Mouse (Mus musculus): ENCODE measurements at regions not wholly inside any gene's neighbourhood (a gene's known extent, or its start where the extent isn't known, plus 50 kb on each side); places are given as distances from the start of the nearest gene placed in this dataset.

DNA sequence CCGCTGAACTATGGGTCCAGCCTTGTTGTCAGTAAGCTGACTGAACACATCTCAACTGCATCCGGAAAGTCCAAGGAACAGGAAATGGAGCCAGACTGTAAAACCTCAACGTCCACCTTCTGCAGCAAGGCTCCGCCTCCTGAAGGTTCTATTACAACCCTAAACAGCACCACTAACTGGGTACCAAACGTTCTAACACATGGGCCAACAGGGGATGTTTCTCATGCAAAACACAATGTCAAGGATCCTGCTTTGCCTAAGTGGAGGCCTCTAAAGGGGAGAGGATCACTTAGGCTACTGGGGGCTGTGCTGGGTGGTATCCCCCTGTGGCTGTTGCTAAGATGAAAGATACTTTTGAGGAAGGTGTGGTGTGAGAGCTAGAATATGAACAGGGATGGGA lies 51.0 kb upstream of the Stt3b start:
- DNase-seq (ENCODE audit: low read depth, low spot score), result no peak

DNA sequence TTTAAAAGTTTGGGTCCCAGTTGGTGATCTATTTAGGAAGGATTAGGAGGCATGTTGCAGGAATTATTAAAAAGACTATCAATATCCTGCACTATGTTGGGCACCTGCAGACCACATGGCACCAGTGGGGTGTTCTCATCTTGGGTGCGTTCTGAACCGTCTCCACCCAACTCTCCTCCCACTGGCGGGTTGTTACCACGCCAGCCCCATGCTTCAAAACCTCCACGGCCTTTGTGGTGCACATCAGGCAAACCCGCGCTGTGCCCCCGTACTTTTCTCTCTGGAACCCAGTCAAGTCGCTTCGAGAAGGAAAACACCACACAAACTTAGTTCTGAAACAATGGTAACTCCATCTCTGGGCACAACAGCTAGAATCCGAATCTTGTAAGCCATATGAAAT lies 51.7 kb upstream of the Stt3b start:
- DNase-seq (ENCODE audit: low read depth, low spot score), result no peak

DNA sequence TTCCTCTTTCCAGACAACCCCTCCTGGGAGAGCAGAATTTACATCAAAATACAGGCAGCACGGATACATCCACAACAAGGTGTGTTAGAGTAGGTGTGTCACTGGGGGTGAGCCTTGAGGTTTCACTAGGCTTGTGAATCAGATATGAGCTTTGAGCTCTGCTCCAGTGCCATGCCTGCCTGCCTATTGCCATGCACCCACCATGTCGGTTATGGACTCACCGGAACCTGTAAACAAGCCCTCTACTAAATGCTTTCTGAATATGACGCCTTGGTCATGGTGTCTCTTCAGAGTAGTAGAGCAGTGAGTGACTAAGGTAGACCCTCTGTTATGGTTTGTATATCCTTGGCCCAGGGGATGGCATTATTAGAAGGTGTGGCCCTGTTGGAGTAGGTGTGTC lies 52.3 kb upstream of the Stt3b start:
- no peak for DNase-seq (ENCODE audit: low read depth, low spot score)

DNA sequence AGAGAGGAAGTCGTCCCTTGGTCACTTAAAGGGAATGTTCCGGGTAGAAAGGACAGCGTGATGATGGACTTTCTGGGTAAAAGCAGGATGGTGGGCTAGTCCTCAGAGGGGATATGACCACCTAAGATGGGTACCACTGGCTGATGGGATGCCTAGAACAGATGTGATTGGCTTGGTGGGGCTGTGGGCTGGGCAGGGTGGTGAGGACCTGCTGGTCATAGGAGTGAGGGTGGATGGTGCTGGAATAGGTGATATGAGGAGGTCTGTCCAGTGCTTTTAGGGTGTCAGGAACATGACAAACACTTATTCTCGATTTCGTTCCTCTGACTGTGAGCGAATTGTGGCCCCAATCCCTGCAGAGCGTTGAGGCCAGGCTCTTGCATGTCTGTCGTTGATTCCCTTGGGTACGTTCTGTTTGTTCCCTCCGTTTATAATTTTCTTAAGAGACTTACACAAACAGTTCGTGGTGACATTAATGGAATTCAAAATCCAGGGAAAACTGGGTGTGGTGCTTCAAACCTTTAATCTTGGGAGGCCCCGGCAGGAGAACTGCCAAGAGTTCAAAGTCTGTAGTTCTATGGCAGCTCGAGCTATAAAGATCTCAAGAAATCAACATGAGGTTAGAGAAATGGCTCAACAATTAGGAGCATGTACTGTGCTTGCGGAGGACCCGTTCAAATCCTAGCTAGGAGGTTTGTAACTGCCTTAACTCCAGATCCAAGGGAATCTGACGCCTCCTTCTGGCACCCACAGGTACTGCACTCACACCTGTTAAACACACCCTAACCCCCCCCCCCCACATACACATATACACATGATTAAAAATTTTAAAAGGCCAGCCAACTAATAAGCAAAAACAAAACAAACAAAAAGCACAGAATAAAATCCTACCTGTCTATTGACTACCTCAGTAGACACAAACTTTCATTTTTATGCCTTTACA lies 55.0 kb upstream of the Stt3b start:
- DNase-seq (ENCODE audit: low read depth, low spot score), result no peak

DNA sequence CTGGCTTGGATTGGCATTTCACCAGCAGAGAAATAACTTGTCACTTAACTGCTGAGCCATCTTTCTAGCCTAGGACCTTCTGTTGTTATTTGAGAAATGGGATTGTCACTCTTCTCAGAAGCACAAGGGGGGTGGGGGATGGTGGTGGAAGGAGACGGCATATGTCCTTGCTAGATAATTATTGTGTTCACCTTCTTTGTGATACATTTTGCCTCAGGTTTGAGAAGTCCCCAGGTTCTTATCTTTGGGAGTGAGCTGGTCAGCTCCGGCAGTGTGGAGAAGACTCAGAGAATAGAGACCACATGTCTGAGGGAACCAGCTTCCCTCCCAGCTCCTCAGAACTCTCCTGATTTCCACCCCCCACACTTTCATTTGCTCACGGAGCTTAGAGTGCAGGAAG lies 57.6 kb upstream of the Stt3b start:
- no peak for DNase-seq (ENCODE audit: low read depth, low spot score)

DNA sequence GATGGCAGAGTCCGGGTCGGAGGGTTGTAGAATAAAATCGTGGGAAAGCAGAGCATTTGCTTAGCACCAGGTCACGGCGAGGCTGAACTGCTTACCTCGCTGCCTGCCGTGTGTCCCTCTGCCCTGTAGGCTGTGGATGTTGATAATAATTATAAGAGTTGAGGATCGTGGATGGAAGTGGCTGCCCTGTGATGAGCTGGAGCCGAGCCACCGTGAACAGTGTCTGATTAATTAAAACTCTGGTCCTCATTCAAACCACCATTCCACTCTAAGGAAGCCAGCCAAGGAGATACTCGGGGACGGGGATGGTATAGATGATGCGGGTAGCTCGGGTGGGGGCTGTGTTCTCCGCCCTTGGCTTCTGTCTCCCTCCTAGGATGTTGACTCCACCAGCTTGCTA lies 70.1 kb upstream of the Stt3b start:
- no peak for DNase-seq (ENCODE audit: low read depth, low spot score)

DNA sequence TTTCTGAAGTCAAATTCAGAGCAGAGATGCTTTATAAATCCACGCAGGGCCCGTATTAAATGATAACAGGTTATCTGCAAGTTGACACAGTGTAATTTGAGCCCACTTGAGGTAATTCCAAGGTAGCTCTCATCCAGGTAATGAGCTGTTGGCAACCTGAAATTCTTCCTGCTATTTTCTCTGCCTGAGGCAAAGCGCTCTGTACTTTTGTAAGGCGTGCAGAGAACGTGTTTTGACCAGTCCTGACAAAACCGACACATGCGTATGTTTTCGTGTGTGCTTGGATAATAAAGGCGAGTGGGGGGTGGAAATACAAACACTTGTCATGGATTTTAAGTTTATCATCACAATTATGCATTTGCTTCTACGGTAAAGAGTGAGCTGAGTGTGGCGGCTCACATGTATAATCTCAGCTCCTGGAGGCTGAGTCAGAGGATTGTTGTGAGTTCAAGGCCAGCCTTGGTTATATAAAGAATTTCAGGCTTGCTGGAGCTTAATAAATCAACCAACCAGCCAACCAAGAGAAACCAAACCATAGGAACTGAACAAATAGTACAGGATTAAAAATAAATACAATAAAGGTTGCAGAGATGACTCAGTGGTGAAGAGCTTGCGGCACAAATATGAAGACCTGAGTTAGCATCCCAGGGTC lies 72.7 kb upstream of the Stt3b start:
- DNase-seq (ENCODE audit: low read depth, low spot score), result no peak

DNA sequence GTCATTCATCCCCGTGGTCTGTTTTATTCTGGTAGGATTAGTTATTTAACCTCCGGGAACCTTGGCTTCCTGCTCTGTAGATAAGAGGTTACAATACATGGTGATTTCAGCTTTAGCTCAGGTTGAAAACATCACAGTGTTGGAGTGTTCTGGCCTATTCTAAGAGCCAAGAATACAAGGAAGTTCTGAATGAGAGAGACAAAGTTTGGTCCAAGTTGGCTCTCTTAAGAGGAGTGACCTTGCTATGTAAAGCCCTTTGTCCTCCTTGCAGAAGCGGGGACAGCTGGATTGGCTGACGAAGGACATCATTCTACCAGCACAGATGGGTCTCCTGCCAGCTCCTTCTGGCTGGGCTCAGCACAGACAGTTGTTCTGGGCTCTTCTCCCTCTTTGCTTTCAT lies 73.7 kb upstream of the Stt3b start:
- no peak for DNase-seq (ENCODE audit: low read depth, low spot score)

DNA sequence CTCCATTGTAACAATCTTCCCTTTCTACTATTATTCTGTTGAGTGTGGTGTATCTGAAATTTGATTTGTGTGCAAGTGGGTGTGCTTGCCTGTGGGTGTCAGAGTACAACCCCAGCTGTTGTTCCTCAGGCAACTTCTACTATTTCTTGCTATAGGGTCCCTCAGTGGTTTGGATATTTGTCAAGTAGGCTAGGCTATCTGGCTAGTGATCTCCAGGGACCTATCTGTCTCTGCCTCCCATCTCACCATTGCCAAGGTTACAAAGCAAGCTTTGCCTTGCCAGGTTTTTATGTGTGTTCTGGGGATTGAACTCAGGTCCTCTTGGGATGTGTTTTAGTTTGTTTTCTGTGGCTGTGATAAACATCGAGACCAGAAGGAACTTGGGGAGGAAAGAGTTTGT lies 74.1 kb upstream of the Stt3b start:
- no peak for DNase-seq (ENCODE audit: low read depth, low spot score)

DNA sequence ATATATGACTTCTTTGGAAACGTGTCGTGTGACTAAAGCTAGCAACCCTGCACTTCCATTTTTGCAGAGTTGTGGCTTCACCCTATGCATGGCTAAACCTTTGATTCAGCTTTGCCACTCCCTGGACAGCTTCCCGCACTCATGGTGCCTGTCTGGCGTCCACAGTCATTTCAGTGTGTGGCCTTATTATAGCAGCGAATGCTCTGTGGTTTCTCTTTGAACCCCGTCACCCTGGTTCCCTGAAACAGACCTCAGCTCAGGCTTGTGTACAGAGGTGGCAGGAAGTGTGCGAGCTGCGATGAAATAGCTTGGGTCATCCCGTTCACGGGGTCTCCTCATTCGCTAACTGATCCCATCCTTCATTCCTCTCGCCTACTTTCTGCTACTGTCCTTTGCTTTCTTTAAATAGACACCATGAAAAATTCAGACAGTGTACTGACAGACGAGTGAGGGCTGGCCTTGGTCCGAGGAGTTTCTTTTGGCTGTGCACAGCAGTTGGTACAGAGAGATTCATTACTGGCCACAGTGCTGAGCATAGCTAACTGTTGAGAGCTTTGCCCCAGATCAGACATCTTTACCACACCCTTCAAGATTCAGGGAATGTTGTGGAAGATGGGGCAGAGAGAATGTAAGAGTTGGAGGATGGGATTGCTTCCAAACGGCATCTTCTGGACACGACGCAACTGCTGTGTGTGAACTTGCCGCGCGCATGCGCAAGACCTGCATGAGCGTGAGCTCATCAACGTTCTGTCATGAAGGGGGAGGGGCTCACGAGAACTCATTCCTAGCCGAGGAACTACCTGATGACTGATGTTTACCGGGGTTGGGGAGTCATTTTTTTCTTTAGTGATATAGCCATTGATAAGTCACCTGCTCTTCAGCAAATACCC lies 77.5 kb upstream of the Stt3b start:
- no peak for DNase-seq (ENCODE audit: low read depth, low spot score)

DNA sequence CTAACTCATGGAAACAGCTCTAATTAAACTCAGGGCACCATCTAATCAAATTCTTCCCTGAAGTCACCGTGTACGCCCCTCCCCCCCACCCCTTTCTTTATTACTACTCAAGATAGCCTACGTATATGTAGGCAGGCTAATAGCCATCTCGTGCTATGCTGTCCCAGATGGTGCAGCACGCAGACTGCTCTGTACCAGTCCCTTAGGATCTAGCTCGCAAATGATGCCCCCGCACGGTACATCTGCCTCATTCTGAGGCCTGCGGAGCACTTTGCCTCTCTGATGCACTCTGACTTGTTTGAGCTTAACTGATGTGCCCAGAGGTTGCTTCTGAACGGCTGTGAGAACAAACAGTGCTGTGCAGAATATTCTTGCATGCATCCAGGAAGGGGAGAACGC lies 78.1 kb upstream of the Stt3b start:
- DNase-seq (ENCODE audit: low read depth, low spot score), result no peak

DNA sequence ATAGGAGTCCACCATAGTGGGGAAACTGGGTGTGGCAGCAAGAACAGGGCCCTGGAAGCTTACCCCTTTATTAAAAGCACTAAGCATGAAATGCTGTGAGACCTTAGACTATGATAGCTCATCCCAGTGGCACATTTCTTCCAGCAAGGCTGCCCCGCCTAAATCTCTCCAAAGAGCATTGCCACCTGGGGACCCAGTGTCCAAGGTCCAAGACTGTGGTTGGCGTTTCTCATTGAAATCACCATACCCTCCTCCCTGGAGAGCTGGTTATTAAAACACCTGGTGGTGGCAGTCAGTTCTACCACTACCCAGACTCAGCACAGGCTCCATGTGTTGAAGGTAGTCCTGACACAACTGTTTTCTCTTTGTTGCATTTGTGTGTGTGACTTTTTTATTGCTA lies 78.9 kb upstream of the Stt3b start:
- no peak for DNase-seq (ENCODE audit: low read depth, low spot score)

DNA sequence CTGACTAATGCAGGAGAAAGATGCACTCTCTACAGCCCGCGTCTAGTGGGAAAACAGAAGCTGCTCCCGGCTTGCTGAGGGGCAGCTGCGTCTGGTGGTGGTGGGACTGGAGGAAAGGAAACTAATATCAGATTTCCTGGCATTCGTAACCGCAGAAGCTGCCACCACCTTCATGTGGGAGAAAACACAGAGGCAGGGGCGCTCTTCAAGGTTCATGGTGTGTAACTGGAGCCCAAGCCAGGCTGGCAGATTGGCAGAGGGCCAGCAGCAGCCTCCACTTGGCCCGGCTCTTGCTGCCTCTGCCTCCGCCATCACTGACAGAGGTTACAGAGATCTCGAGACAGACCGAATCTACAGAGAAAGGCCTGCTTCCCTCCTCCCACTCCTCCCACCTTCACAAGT lies 80.7 kb upstream of the Stt3b start:
- DNase-seq (ENCODE audit: low read depth, low spot score), result no peak

DNA sequence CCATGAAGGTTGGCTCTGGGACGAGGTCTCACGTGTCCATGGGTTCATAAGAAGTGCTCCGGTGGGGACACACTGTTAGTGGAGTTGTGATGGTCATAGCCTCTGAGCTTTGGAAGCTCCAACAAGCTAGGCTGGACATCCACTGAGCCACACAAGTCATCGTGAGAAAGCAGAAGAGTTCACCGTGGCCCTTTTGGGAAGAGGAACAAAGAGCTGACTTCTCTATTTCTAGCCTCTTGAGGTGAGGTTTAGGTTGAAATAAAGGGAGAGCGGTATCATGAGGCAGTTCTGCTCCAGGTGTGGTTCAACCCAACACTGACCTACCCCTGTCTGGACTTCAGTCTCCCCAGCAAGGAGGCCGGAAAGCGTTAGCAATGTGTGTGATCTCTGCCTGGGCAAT lies 85.3 kb upstream of the Stt3b start:
- no peak for DNase-seq (ENCODE audit: low read depth, low spot score)

DNA sequence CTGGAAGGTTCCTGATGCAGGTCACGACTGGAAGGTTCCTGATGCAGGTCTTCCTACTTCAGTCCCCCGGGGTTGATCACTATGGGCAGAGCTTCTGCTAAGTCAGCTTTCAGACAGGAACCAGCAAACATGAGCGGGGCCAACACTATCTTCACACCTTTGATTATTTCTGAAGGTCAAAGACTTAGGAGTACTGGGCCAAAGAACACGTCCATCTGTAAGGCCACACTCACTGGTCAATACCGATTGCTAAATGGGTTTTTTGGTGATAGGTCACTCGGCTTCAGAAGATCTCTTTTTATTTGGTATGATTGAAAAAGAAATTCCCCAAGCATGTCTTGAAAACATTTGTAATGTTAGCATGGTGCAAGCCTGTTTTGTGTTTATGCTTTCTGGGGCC lies 90.2 kb upstream of the Stt3b start:
- DNase-seq (ENCODE audit: low read depth, low spot score), result no peak

DNA sequence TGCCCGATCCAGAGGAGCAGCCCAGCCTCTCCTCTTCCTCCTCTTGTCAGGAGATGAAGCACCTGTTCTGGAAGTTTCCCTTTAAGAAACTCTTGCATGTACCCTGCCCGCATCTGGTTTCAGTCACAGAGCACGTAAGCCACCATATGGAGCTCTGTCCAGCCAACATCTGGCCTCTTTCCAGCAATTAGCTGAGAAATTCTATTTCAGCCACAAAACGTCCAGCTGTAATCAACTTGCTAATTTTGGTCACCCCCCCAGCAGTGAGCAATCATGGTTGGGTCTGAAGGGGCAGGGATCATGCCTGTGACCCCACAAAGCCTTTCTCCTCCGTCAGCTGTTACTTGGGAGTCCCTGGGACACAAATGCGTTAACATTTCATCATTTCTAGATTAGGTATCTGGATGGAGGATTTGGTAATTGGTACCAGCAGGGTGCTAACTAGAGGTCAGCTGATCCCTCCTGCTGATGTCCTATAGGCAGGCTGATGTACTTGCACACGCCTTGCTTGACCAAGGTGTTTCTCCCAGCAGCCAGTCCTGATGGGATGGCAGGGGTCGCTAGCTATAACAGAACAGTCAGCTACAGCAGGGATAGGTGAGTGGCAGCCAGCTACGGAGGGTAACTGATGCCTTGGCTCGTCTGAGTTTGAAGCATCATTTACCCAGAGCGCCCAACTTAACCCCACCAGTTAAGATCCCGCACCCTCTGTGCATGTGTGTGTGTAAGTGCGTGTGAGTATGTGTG lies 91.4 kb upstream of the Stt3b start:
- DNase-seq (ENCODE audit: low read depth, low spot score), result no peak

DNA sequence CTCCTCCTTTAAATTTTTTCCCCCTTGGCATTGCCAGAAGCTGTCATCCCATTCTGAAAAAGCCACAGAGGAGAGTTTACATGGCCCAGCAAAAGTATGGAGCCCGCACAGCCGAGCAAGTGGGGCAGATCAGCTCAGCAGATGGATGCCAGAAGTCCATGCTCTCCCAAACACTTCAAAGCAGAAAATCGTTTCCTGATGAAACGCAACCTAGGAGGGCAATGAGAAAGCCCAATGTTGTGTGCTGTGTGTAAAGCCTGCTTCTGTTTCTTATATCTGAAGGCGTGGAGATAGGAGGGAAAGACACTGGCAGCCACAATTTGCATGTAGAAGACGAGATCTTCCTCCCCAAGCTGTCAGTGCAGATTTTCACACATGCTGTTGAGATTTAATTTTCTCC lies 92.4 kb upstream of the Stt3b start:
- DNase-seq (ENCODE audit: low read depth, low spot score), result no peak

DNA sequence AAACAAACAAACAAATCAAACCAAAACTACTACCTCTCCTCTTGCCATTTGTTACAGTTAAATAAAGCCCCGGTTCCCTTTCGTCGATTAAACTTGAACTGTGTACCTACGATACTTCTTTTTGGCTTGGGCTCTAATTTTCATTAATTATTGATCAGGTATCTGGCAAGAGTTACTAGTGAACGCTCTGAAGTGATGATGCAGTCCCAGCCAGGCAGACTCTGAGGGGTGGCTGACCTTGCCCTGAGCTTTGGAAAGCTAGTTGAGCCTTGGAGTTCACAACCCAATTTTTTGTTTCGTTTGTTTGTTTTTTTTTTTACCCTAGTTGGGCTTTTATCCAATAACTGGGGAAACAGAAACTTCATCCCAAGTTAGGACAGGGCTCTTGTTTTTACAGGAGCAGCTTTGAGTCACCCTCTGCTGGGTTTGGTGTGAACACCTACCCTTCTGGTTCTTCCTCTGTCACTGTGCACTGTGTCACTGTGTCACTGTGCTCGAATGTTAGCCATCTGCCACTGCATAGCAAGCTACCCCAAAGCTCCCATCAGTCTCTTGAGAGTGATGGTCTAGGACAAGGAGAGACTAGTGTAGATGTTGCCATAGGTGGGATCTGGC lies 93.2 kb upstream of the Stt3b start:
- no peak for DNase-seq (ENCODE audit: low read depth, low spot score)

DNA sequence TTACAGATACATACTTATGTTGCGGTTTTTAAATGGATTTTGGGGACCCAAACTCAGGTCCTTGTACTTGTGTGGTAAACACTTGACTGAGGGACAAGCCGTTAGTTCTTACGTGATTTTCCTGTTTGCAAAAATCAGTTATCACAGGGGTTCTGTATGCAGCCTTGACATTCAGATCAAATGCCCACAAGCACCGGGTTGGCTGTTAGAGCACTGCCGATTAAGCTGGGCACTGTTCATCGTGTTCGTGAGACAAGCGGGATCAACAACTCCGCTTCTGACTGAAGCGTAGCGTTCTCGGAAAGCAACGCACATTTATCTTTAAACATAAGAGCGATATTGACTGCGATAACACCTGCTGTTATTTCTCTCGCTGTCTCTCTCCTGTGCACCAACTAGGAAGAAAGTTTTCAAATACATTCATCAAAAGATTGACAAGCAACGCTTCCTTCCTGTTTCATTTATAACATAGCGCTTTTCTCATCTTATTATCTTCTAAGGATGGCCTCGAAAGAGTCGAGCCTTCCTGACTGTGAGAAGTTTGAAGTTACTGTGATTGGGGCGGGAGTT lies 97.8 kb upstream of the Stt3b start:
- no peak for DNase-seq (ENCODE audit: low read depth, low spot score)

DNA sequence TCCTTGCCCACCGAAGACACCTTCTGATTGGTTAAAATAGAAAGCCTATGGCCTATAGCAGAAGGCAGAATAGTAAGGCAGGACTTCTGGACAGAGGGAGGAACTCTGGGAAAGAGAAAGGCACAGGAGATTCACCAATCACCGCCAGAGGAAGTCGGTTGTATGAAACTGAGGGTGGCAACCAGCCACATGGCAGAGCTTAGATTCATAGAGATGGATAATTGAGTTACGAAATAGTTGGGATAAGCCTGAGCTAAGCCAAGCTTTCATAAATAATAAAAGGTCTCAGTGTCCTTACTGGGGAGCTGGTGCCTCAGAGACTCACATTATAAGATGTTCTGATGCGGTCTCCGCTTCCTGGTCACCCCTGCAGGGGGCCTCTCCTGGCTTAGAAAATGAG lies 98.7 kb upstream of the Stt3b start:
- DNase-seq (ENCODE audit: low read depth, low spot score), result no peak

DNA sequence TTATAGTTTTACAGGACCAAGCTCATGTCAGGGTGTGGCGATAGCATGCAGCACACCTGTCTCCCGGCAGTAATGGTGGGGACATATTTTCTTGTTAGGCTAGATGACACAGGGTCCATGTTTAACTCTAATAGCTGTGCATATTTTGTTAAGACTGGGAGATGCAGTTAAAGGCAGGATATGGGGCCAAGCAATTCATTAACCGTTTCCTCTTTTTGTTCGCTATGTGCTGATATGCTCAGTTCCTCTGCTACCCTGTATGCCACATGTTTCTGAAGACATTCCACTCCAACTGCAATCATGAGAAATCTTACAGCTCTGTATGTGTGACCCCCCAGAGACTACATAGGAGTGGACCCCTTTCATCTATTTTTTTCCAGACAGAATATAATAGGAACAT lies 104.0 kb upstream of the Stt3b start:
- no peak for DNase-seq (ENCODE audit: low read depth, low spot score)

Measured in c-Kit-negative CD71-positive TER-119-positive erythroid progenitor cells, embryonic 14.5 days (primary cell).